Mouse (Mus musculus) G1E (cell line): ENCODE data around the gene Zfp64. TPM values are rescaled to one million over a fixed set of nuclear protein-coding genes. Genes with fewer than 3 reads are reported as not detected.

ENCODE experiments used
- ATAC-seq: 2 replicates; pipeline ENCODE4 v1.8.0; 2016; ENCODE audit warnings: mild to moderate bottlenecking; ENCODE audit not compliant: insufficient number of reproducible peaks, poor library complexity, low FRiP score, severe bottlenecking; ENCODE audit errors: extremely low read depth
- DNase-seq: peaks from one replicate; pipeline ENCODE4 v3.0.0; 2012; ENCODE audit warnings: low spot score
- H3K27me3 ChIP-seq: 2 replicates; pipeline ENCODE4 v1.6.1; 2012; ENCODE audit warnings: mild to moderate bottlenecking, low read length, inconsistent platforms; ENCODE audit not compliant: insufficient read depth
- H3K36me3 ChIP-seq: replicated peaks from 2 replicates; pipeline ENCODE3; 2012; ENCODE audit warnings: mild to moderate bottlenecking, inconsistent platforms
- H3K4me1 ChIP-seq: 2 replicates; pipeline ENCODE4 v1.6.1; 2012; ENCODE audit warnings: low read depth, low read length, inconsistent platforms, mixed read lengths; ENCODE audit not compliant: insufficient read depth
- H3K4me3 ChIP-seq: 2 replicates; pipeline ENCODE4 v1.5.1; 2012; ENCODE audit warnings: low read depth, mild to moderate bottlenecking, inconsistent platforms, low read length, moderate library complexity, mixed read lengths
- H3K9me3 ChIP-seq: replicated peaks from 2 replicates; pipeline ENCODE4 v1.6.1; 2012; ENCODE audit warnings: inconsistent platforms
- CTCF ChIP-seq: IDR thresholded peaks from 2 replicates; pipeline ENCODE4 v1.5.1; 2012; ENCODE audit warnings: low read depth, low read length, inconsistent platforms, mixed read lengths
- GATA1 ChIP-seq: IDR thresholded peaks from 2 replicates; pipeline ENCODE4 v1.6.1; 2012; ENCODE audit warnings: borderline replicate concordance, low read length, inconsistent platforms, mixed read lengths
- GATA2 ChIP-seq: IDR thresholded peaks from 2 replicates; pipeline ENCODE4 v1.6.1; 2012; ENCODE audit warnings: low read depth, low read length, inconsistent platforms, borderline replicate concordance
- POLR2AphosphoS5 ChIP-seq: IDR thresholded peaks from 2 replicates; pipeline ENCODE4 v1.6.1; 2012; ENCODE audit warnings: low read depth, low read length, inconsistent platforms; ENCODE audit not compliant: insufficient replicate concordance
- TAL1 ChIP-seq: conservative IDR thresholded peaks from 2 replicates; pipeline ENCODE4 v1.6.1; 2012; ENCODE audit warnings: low read depth, low read length, inconsistent platforms, mixed read lengths
- polyA plus RNA-seq: library from polyadenylated mRNA; stranded (reverse); fragments of >175 nt; gene quantifications from 2 replicates; pipeline ENCODE4 v1.2.3, GENCODE M21; 2012
- total RNA-seq, 2 experiments: library from RNA; stranded (forward) in 1 of 2; stranded (reverse) in 1 of 2; fragments of 200-1000 nt in 1 of 2; fragments of >200 nt in 1 of 2; fragmentation: Nextera tagmentation in 1 of 2; gene quantifications; 2 replicates each; pipeline ENCODE4 v1.2.3; 2014 to 2017

The Zfp64 gene
- total and polyA plus RNA-seq, 3 experiments = 37.4 to 98.5 (median 65.2) TPM

GRCm38 (mm10) chr2:168904846-168905245 lies 50.5 kb downstream of the Zfp64 start:
- Histone ChIP-seq H3K4me1 (peaks cover 4% of the 10 kb centered on the region; the same call in 1 of the 2 replicates), H3K27me3 (no peaks in the 10 kb centered on the region), H3K36me3 (no peaks in the 10 kb centered on the region), H3K4me3 (no peak overlapping the region), H3K9me3 (peaks cover 27% of the 10 kb centered on the region)
- TF ChIP-seq TAL1 (no peak), CTCF (no peak), GATA1 (no peak), GATA2 (no peak), POLR2AphosphoS5 (no peak)
- no peak for DNase-seq
- ATAC-seq = no peak

- no peak overlapping the region for H3K4me3 ChIP-seq
- ATAC-seq (peak; percentile 62), DNase-seq (peak; percentile 51)
- no peak for TF ChIP-seq TAL1
- TF ChIP-seq CTCF = peak; percentile 69
- TF ChIP-seq GATA2 = no peak
- TF ChIP-seq GATA1 = no peak
- TF ChIP-seq POLR2AphosphoS5 = no peak
- H3K36me3 ChIP-seq = peaks cover 2% of the 10 kb centered on the region
- no peaks in the 10 kb centered on the region for H3K27me3 ChIP-seq
- H3K9me3 ChIP-seq = peaks cover 23% of the 10 kb centered on the region
- peaks cover 4% of the 10 kb centered on the region; the same call in 1 of the 2 replicates for H3K4me1 ChIP-seq
Observed at GRCm38 (mm10) chr2:168904188-168904587, 51.2 kb downstream of the Zfp64 start.

- no peak for TF ChIP-seq POLR2AphosphoS5
- peak; percentile 38 for TF ChIP-seq CTCF
- no peak for TF ChIP-seq TAL1
- TF ChIP-seq GATA1 = no peak
- peaks cover 2% of the 10 kb centered on the region for H3K36me3 ChIP-seq
- ATAC-seq (no peak), DNase-seq (no peak)
- H3K4me1 ChIP-seq = peaks cover 4% of the 10 kb centered on the region; the same call in 1 of the 2 replicates
- H3K4me3 ChIP-seq = no peak overlapping the region
- H3K27me3 ChIP-seq = no peaks in the 10 kb centered on the region
- peaks cover 20% of the 10 kb centered on the region for H3K9me3 ChIP-seq
Observed at GRCm38 (mm10) chr2:168902634-168903033, 52.8 kb downstream of the Zfp64 start.

GRCm38 (mm10) chr2:168897906-168898305 lies 57.5 kb downstream of the Zfp64 start:
- H3K4me1 ChIP-seq = no peaks in the 10 kb centered on the region
- no peaks in the 10 kb centered on the region for H3K27me3 ChIP-seq
- no peak overlapping the region for H3K4me3 ChIP-seq
- TF ChIP-seq TAL1 (no peak), POLR2AphosphoS5 (no peak), GATA2 (no peak), GATA1 (no peak), CTCF (no peak)
- ATAC-seq (no peak), DNase-seq (no peak)
- peaks cover 30% of the 10 kb centered on the region for H3K9me3 ChIP-seq
- peaks cover 6% of the 10 kb centered on the region for H3K36me3 ChIP-seq

GRCm38 (mm10) chr2:168895531-168895930 lies 59.9 kb downstream of the Zfp64 start:
- H3K9me3 ChIP-seq = peaks cover 43% of the 10 kb centered on the region

GRCm38 (mm10) chr2:168894738-168895137 lies 60.6 kb downstream of the Zfp64 start:
- peaks cover 43% of the 10 kb centered on the region for H3K9me3 ChIP-seq
- DNase-seq (no peak), ATAC-seq (no peak)
- no peak overlapping the region for H3K4me3 ChIP-seq
- no peaks in the 10 kb centered on the region for H3K4me1 ChIP-seq
- H3K36me3 ChIP-seq = peaks cover 5% of the 10 kb centered on the region
- H3K27me3 ChIP-seq = no peaks in the 10 kb centered on the region
- TF ChIP-seq CTCF (no peak), GATA1 (no peak), POLR2AphosphoS5 (no peak), TAL1 (no peak), GATA2 (no peak)

More at GRCm38 (mm10) chr2:168895531-168895930, 59.9 kb downstream of the Zfp64 start:
- TF ChIP-seq GATA2 (no peak), CTCF (no peak), GATA1 (no peak), POLR2AphosphoS5 (no peak), TAL1 (no peak)
- DNase-seq = no peak
- Histone ChIP-seq H3K4me3 (no peak overlapping the region), H3K36me3 (peaks cover 6% of the 10 kb centered on the region), H3K27me3 (no peaks in the 10 kb centered on the region), H3K4me1 (no peaks in the 10 kb centered on the region)
- no peak for ATAC-seq

GRCm38 (mm10) chr2:168892057-168892456 lies 63.3 kb downstream of the Zfp64 start:
- no peak for ATAC-seq

More at GRCm38 (mm10) chr2:168892057-168892456, 63.3 kb downstream of the Zfp64 start:
- no peaks in the 10 kb centered on the region for H3K4me1 ChIP-seq
- peaks cover 57% of the 10 kb centered on the region for H3K9me3 ChIP-seq
- no peak overlapping the region for H3K4me3 ChIP-seq
- TF ChIP-seq GATA2 (no peak), POLR2AphosphoS5 (no peak), GATA1 (no peak), CTCF (no peak), TAL1 (no peak)
- no peaks in the 10 kb centered on the region for H3K27me3 ChIP-seq
- peaks cover 4% of the 10 kb centered on the region for H3K36me3 ChIP-seq
- no peak for DNase-seq
